Mouse (Mus musculus): ENCODE data around the gene Lrriq4. TPM values are rescaled to one million over a fixed set of nuclear protein-coding genes. Genes with fewer than 3 reads are reported as not detected.

Gene Lrriq4
- 0.03 TPM in 1 of 2 replicates, not detected in the other for polyA plus RNA-seq (2012)

DNA sequence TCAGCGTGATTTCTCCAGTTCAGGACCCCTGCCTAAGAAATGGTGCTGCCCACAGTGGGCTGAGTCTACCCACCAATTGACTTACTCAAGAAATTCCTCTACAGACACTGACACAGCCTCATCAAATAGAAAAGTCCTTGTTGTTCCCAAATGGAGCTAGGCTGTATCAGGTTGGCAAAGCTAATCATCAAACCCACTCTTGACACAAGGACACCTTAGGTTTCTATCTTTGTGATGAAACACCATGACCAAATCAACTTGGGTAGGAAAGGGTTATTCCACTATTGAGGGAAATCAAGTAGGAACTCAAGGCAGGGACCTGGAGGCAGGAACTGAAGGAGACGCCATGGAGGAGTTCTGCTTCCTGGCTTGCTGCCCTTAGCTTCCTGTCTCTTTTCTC lies at the start of gene Lrriq4:
Gene Lrriq4 (plus strand): TSS at position 301 of the 400 bp plus-strand sequence.
- H3K27me3 ChIP-seq (ENCODE audit: control insufficient read depth) = peaks cover 23% of the 10 kb centered on the region
- no peaks in the 10 kb centered on the region for H3K4me1 ChIP-seq (ENCODE audit: control insufficient read depth)
- TF ChIP-seq TAL1 (IDR thresholded peaks at IDR 0.05; ENCODE audit: low read length) (no peak), GATA1 (IDR thresholded peaks at IDR 0.05; ENCODE audit: low read length) (no peak)
- no peaks in the 10 kb centered on the region for H3K36me3 ChIP-seq (ENCODE audit: control insufficient read depth)
- H3K9me3 ChIP-seq (ENCODE audit: control insufficient read depth, low read length) = no peaks in the 10 kb centered on the region
- H3K4me3 ChIP-seq (replicated peaks) = no peak within 1 kb of the TSS

DNA sequence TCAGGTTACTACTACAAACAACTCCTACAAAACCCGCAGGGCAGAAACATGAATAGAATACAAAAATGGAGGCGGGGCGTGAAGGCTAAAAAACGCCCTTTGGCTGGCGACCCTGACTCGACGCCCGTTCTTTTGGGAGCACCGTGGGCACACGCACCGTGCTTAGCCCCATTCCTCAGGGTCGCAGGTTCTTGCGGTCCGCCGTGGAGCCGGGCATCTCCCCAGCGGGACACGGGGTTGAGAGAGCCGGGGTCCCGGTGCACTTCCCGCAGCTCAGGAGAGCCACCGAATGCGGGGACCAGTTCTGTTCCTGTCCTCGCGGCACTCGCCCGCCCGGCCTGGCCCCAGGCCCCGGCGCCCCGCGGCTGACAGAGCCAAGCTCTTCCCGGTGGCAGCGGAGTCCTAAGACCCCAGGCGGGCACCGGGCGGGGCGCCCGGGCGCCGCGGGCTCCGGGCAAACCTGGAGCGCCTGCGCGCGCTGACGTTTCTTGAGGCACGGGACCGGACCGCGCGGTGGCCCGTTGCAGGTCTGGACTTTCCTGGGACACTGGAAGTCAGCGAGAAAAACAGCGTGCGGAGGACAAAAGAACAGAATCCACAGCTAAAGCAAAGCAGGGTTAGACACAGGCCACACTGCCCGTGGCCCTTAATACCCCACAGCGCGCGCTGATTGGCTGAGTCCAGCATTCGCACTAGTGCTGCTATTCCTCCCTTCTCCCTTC lies 49.0 kb upstream of the Lrriq4 start:
- Histone ChIP-seq H3K9me3 (ENCODE audit: control insufficient read depth, low read length) (no peaks in the 10 kb centered on the region), H3K27me3 (ENCODE audit: control insufficient read depth) (peaks cover 60% of the 10 kb centered on the region), H3K36me3 (ENCODE audit: control insufficient read depth) (no peaks in the 10 kb centered on the region), H3K4me1 (ENCODE audit: control insufficient read depth) (peaks cover 23% of the 10 kb centered on the region), H3K4me3 (replicated peaks) (peak overlapping the region; percentile 74)
- TF ChIP-seq GATA1 (IDR thresholded peaks at IDR 0.05; ENCODE audit: low read length) = no peak
- TF ChIP-seq TAL1 (IDR thresholded peaks at IDR 0.05; ENCODE audit: low read length) = no peak

DNA sequence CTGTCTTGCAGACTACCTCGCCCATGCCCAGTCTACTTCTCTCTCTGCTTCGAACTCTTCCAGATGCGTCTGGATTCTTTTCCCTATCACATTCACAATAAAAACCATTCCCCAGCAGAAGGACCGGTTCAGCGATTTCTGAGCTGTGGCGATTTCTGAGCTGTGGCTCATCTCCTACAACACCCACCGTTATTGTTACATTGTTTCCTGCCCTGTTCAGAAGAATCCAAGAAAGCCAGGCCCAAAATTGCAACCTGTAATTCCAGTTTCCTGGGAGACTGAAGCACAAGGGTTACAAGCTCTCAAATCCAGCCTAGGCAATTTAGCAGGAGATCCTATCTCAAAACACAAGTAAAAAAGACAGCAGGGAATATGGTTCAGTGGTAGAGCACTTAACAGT lies 47.0 kb upstream of the Lrriq4 start:
- TF ChIP-seq TAL1 (IDR thresholded peaks at IDR 0.05; ENCODE audit: low read length) = no peak
- no peak for TF ChIP-seq GATA1 (IDR thresholded peaks at IDR 0.05; ENCODE audit: low read length)
- peaks cover 32% of the 10 kb centered on the region for H3K4me1 ChIP-seq (ENCODE audit: control insufficient read depth)
- no peak overlapping the region for H3K4me3 ChIP-seq (replicated peaks)
- no peaks in the 10 kb centered on the region for H3K9me3 ChIP-seq (ENCODE audit: control insufficient read depth, low read length)
- H3K36me3 ChIP-seq (ENCODE audit: control insufficient read depth) = no peaks in the 10 kb centered on the region
- peaks cover 60% of the 10 kb centered on the region for H3K27me3 ChIP-seq (ENCODE audit: control insufficient read depth)

DNA sequence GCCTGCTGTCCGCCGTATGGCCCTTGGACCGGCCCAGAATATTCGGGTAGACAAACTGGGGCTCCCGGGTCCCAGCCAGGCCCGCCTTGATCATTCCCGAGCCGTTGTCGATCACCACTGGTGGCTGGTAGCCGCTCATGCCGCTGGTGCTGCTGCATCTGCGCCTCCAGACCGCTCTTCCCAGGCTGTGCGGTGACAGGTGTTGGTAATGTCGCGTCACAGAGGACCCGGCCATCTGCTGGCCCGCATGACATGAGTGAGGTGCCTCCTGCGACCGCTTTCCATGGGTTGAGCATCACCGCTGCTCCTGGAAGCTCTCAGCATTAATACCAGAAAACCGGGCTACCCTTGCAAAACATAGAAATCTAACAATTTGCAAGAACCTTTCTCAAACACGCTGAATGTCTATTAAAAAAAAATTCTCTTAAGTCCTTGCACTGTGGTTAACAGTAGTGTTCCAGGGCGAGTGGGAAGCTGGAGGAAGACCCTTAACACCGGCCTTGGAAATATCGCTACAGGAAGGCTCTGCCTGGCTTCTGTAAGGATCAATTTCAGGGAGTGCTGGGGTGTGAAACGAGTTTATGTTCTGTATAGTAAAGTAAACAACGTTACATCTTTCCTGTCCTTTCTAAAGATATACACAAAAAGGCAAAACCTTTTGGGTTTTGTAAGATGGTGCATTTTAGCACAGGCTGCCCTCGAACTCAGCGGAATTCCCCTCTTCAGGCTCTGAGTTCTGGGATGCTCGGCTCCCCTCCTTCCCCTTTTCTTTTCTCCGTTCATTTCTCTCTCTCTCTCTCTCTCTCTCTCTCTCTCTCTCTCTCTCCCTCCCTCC lies 44.4 kb upstream of the Lrriq4 start, which contains the start of gene Actrt3:
Gene Actrt3 (minus strand): TSS at position 229 of the 835 bp plus-strand sequence.
- peak within 1 kb of the TSS; percentile 94 for H3K4me3 ChIP-seq (replicated peaks)
- H3K9me3 ChIP-seq (ENCODE audit: control insufficient read depth, low read length) = no peaks in the 10 kb centered on the region
- H3K36me3 ChIP-seq (ENCODE audit: control insufficient read depth) = peaks cover 9% of the 10 kb centered on the region
- peaks cover 52% of the 10 kb centered on the region for H3K27me3 ChIP-seq (ENCODE audit: control insufficient read depth)
- TF ChIP-seq TAL1 (IDR thresholded peaks at IDR 0.05; ENCODE audit: low read length) (no peak), GATA1 (IDR thresholded peaks at IDR 0.05; ENCODE audit: low read length) (no peak)
- peaks cover 49% of the 10 kb centered on the region for H3K4me1 ChIP-seq (ENCODE audit: control insufficient read depth)

DNA sequence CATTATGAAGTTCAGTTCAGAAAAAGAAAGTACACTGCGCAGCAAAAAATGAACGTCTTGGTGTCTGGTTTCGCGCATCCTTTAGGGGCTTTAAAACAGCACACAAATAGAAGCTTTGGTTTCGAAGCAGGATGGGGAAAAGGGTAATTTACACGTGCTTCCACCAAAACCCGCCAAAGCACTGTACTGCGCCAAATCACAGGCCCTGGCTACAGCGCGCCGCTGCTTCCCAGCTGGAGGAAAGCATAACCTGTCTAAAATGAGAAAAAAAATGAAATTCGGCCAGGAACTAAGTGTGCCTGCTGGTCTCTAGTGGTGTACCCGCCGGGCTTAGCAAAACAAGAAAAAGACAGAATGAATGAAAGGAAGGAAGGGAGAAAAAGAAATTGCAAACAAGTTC lies 43.6 kb upstream of the Lrriq4 start:
- Histone ChIP-seq H3K36me3 (ENCODE audit: control insufficient read depth) (peaks cover 15% of the 10 kb centered on the region), H3K9me3 (ENCODE audit: control insufficient read depth, low read length) (no peaks in the 10 kb centered on the region), H3K27me3 (ENCODE audit: control insufficient read depth) (peaks cover 45% of the 10 kb centered on the region), H3K4me1 (ENCODE audit: control insufficient read depth) (peaks cover 43% of the 10 kb centered on the region), H3K4me3 (replicated peaks) (peak overlapping the region; percentile 94)
- no peak for TF ChIP-seq GATA1 (IDR thresholded peaks at IDR 0.05; ENCODE audit: low read length)
- no peak for TF ChIP-seq TAL1 (IDR thresholded peaks at IDR 0.05; ENCODE audit: low read length)

DNA sequence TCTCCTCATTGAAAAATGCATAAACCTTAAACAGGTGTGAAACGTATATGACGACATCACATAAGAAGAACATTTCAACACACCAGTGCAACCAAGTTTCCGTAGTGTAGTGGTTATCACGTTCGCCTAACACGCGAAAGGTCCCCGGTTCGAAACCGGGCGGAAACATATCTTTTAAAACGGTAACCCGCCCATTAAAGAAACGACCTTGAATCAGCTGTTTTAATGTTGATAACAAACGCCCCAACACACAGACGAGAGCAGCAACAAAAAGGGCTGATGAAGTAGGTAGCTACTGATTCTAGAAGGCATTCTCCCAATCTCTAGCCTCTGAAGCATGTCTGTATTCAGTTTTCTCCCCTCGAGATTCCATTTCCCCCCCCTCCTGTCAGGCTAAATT lies 43.1 kb upstream of the Lrriq4 start:
- H3K36me3 ChIP-seq (ENCODE audit: control insufficient read depth) = peaks cover 20% of the 10 kb centered on the region
- peaks cover 40% of the 10 kb centered on the region for H3K27me3 ChIP-seq (ENCODE audit: control insufficient read depth)
- peaks cover 41% of the 10 kb centered on the region for H3K4me1 ChIP-seq (ENCODE audit: control insufficient read depth)
- no peaks in the 10 kb centered on the region for H3K9me3 ChIP-seq (ENCODE audit: control insufficient read depth, low read length)
- H3K4me3 ChIP-seq (replicated peaks) = peak overlapping the region; percentile 94
- peak; percentile 26; the same call in 1 of the 2 replicates for TF ChIP-seq GATA1 (IDR thresholded peaks at IDR 0.05; ENCODE audit: low read length)
- peak; percentile 47; the same call in 2 of the 3 replicates for TF ChIP-seq TAL1 (IDR thresholded peaks at IDR 0.05; ENCODE audit: low read length)

DNA sequence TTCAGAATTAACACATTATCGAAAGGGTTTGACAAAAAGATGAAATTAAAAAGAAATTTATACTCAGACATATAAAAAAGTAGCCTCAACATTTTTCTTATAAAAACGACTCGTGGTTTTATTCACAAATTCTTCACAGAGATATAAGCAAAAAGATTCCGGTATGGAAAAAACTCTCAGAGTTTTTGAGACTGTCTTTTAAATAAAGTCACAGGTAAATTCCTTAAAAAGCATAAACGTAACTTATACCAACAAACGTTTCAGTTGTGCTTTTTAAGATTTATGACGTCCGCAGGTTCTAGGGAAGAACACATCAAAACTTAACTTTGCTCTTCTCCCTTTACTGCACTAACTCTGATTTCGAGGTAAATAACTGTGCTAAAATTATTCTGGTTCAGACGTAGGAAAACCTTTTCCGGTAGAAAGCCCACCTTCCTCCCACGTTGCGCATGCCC lies 42.7 kb upstream of the Lrriq4 start:
- no peaks in the 10 kb centered on the region for H3K9me3 ChIP-seq (ENCODE audit: control insufficient read depth, low read length)
- peak overlapping the region; percentile 94 for H3K4me3 ChIP-seq (replicated peaks)
- H3K4me1 ChIP-seq (ENCODE audit: control insufficient read depth) = peaks cover 42% of the 10 kb centered on the region
- H3K36me3 ChIP-seq (ENCODE audit: control insufficient read depth) = peaks cover 24% of the 10 kb centered on the region
- H3K27me3 ChIP-seq (ENCODE audit: control insufficient read depth) = peaks cover 35% of the 10 kb centered on the region
- no peak for TF ChIP-seq GATA1 (IDR thresholded peaks at IDR 0.05; ENCODE audit: low read length)
- no peak for TF ChIP-seq TAL1 (IDR thresholded peaks at IDR 0.05; ENCODE audit: low read length)

DNA sequence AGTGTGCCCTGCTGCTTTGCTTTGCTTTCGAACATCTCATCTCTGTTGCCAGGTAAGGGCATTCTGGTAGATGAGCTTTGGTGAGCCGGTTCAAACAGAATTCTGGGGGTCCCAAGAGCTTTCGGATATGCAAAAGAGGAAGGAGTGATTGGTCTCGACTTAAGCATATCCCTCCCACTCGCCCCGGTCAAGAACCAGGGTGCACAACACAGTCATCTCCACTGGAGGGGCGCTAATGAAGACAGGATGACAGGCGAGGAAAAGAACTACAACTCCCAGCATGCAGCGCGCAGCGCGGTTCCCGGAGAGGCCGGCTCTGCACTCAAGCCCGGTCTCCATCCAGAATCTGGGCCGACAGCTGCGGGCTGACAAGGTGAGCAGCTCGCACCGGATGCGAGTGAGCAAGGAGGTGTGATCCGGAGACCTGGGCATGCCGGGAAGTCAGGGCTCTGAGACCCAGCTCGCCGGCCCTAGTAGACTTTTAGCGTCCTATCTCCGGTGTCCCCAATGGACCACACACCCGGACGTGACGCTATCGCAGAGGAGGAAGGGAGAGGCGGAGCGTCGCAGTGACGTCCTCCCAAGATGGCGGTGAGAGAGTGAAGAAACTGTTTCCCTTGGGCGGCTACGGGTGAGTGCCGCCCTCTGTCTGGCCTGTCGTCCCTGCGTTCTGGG lies 42.1 kb upstream of the Lrriq4 start, which contains the start of gene Mynn:
Gene Mynn (plus strand): TSS at position 1 of the 675 bp plus-strand sequence.
- Histone ChIP-seq H3K4me3 (replicated peaks) (peak within 1 kb of the TSS; percentile 94), H3K4me1 (ENCODE audit: control insufficient read depth) (peaks cover 42% of the 10 kb centered on the region), H3K9me3 (ENCODE audit: control insufficient read depth, low read length) (no peaks in the 10 kb centered on the region), H3K36me3 (ENCODE audit: control insufficient read depth) (peaks cover 28% of the 10 kb centered on the region), H3K27me3 (ENCODE audit: control insufficient read depth) (peaks cover 31% of the 10 kb centered on the region)
- TF ChIP-seq TAL1 (IDR thresholded peaks at IDR 0.05; ENCODE audit: low read length) (no peak), GATA1 (IDR thresholded peaks at IDR 0.05; ENCODE audit: low read length) (no peak)

Data from erythroblast, embryonic 14.5 days (primary cell).